Mouse (Mus musculus) embryo, embryonic 10 days (tissue): ENCODE measurements around the gene Tbc1d7.

Source experiments
- DNase-seq: peaks from one replicate; pipeline ENCODE4 v3.0.0-alpha.2; 2015; ENCODE audit warnings: low spot score

Gene Tbc1d7

DNA sequence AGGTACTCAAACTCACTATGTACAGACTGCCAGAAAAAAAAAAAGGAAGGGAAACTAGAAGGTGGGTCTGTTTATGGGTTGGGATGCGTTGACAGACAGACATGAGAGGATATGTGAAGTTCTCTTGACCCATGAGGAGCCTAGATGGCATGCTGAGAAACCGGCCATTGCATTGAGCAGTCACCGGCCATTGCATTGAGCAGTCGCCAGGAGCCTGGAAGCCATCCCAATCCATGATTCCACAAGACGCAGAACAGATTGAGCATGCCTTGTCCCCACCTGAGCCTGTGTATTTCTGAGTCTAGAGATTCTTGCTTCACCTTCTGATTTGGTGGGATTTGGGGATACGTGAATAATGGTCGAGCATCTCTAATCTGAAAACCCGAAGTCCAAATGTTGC is 22.6 kb upstream of the Tbc1d7 start:
- DNase-seq = no peak

DNA sequence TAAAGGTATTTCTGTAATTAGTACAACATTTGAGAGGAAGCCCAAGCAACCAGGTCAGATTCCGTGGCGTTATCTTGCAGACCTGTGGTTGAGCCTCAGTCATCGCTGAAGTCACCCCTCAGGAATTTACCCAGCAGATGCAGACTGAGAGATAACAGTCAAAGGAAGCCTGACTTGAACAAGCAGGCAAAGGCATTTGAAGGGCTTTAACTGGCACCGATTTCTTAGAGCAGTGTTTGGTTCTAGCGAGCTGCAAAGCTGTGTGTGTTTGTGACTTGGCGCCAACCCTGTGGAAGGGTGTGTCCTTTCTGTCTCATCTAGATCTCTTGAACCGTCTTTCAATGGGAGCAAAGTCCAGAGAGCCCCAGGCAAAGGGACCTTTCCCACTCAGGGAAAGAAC is 22.0 kb upstream of the Tbc1d7 start:
- DNase-seq = no peak

DNA sequence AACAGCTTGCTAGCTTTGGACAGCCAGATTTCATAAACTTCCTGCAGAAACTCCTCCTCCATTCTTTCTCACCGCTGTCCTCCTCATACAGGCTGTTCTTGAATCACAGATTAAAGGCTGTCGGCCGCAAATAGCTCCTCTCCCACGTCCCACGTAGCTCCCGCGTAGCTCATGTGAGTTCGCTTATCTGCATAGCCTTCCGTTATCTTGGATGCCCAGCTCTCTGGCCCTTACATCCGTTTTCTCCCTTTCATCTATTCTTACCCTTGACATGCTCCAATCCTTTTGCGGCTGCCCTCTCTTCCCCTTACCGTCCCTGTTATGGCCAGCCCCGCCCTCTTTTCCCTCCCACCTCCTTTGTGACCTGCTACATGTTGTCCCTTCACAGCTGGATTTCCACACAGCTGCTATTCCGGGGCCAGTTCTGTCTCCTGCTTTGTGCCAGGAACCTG is 20.5 kb upstream of the Tbc1d7 start:
- peak; percentile 50 for DNase-seq

DNA sequence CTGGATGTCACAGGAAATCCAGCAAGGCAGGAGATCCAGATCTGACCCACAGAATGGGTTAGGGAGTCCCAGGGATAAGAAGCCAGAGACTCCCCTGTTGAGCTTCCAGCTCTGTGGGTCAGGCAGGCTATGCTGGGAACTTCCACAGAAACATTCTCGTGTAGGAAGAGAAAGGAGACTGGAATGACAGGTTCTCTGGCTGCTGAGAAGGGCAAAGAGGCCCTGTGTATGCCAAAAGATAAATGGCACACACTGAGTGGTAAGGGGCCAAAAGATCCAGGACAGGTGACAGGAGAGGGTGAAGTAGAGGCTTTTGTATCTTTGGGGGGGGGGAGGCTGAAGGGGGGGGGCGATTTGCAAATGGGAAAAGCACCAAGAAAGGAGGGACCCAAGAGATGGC is 20.0 kb upstream of the Tbc1d7 start:
- no peak for DNase-seq

DNA sequence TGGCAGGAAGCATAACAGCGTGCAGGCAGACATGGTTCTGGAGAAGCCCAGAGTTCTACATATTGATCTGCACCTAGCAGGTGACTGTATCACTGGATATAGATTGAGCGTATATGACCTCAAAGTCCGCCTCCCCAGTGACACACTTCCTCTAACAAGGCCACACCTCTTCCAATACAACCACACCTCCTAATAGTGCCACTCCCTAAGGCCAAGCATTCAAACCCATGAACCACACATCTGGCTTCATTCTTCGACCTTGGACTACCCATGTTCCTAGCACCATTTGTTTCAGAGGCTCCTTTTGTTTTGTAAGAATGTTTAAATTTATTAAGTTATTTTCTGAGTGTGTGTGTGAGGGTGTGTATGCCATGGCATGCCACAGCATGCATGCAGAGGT is 16.4 kb upstream of the Tbc1d7 start:
- no peak for DNase-seq

DNA sequence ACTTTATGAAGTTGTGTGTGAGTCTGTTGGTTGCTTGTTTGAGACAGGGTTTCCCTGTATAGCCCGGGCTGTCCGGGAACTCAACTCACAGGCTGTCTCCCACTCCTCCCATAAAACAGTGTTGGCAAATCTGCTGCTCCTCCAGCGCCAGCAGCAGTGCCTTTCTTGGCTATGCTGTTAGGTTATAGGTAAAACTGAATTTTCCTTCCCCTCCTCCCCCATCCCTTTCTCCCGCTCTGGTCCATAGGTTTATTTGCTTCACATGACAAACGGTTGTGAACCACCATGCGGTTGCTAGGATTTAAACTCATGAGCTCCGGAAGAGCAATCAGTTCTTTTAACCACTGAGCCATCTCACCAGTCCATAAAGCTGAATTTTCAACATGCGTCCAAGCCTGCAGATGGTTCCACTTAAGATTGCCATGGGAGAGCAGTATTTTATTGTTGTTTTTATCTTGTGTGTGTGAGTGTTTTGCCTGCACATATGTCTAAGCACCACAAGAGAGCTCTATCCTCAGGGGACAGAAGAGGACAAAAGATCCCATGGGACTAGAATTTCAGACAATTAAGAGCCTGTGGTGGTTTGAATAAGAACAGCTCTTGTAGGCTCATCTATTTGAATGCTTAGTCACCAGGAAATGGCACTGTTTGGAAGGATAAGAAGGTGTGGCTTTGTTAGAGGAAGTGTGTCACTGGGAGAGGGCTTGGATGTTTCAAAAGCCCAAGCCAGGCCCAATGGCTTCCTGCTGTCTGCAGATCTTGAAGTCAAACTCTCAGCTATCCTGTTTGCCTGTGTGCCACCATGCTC is 12.2 kb upstream of the Tbc1d7 start:
- peak; percentile 28 for DNase-seq

DNA sequence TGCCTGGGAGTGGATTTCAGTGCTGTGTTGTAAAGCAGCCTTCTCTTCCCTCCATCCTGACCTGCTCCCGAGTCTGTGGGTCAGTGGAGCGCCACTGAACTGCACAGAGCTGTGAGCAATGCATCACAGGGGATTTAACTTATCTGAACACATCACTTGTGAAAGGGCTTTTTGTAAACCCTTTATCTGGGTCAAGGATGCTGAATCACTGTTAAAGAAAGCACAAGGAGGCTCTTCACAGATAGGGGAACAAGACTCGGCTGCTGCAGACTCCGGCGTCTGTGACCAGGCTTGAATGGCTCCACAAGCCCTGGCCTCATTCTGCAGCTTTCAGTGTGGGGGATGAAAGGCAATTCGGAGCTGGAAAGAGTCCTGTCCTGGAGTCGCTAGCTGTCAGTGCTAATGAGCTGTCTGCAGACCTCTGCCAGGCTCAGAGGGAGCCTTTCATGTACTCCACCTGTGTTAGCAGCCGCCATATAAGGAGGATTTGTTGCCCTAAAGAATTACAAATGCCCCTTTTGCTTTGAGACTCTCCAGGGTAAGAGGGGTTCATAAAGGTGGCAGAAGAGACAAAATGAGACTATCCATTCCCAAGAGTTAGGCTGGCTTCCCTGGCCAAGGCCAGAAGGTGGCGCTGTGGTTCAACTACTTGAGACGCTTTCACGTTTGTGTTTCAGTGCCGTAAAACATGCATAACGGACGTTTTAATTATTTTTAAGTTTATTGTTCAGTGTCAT is 11.3 kb upstream of the Tbc1d7 start:
- peak; percentile 95 for DNase-seq

DNA sequence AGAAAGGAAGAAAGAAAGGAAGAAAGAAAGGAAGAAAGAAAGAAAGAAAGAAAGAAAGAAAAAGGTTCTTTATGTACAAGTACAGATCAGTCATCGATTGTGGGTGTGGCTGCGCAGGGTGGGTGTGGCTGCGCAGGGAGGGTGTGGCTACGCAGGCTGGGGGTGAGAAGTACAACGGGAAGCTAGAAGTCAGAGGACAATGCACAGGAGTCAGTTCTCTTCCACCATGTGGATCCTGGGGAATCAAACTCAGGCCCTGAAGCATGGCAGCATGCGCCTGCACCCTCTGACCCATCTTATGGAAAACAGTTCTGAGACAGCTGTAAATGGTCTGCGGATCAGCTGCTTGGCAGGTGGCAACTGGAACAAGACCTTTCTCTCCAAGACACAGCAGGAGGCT is 9.8 kb upstream of the Tbc1d7 start:
- DNase-seq = no peak

DNA sequence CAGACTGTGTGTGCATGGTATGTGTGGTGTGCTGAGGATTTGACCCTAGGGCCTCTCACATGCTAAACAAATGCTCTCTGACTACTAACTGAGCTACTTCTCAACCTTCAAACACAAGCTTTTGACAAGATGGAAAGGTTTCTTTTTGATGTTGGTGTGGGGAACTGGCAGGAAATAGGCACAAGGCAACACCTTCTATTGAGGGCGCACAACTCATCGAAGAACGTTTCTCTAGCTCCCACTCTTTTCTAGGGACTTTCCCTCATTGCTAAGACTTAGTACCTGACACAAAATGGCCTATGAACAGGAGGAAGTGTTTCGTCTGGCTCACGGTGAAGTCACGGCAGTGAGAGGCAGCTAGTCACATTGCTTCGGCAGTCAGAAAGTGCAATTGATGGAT is 6.0 kb upstream of the Tbc1d7 start:
- no peak for DNase-seq

DNA sequence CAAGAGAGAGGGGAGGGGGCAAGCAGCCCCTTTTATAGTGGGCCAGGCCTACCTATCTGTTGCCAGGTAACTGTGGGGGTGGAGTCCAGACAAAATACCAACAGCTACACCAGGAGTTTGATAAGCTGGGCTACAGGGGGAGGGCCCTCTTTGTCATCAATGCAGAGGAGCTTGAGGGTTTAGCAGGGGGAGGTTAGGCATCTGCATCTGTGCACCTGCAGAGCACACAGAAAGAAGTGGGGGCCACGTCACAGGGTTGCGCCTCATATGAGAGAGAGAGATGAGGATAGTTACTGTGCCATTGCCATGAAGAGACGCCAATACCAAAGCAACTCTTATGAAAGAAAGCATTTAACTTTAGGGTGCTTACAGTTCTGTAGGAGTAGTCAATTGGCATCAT is 5.4 kb upstream of the Tbc1d7 start:
- DNase-seq = no peak

DNA sequence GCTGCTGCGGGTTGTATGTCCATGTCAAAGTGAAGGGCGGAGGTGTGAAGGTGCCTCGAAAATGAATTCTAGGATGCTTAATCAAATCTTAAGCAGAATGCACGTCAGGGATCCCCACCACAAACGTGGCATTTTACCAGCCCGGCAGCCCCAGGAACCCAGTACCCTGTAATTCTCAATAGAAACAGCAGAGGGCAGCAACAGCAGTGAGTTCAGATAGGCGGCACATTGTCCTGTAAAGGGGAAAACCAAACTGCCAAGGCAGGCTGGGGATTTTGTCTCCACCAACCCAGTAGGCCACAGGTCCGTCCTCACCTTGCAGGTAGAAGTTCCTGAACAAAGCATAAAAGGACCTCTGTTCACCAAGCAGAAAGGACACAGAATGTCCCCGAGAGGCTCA is 2.0 kb upstream of the Tbc1d7 start:
- peak; percentile 86 for DNase-seq

DNA sequence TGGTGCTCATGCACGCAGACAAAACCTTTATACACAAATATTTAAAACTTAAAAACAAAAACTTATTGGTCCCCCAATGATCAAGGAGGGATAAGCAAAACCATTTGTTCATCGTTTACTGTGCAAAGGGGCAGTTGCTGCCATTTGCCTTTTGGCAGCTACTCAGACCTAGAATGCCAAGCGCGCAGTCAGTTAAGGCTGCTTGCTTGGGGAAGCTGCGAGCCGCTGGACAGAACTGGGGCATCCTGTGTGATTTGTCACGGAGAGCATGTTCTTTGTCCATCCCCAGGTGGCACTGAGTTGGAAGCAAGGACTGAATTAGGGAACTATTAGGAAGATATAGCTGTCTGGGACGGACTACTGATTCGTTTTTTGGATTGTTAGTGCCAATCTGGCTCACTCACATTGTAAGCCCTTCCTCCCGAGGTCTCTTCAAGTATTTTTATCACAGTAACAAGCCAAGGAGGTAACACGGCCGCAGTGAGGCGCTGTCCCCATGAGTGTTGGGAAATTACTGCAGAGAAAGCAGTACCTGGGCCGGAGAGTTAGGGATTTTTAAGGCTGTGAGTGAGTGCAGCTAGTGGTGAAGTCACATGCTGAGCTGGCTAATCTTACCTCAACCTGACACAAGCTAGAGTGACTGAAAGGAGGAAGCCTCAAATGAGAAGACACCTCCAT is 874 bp upstream of the Tbc1d7 start:
- peak; percentile 65 for DNase-seq

DNA sequence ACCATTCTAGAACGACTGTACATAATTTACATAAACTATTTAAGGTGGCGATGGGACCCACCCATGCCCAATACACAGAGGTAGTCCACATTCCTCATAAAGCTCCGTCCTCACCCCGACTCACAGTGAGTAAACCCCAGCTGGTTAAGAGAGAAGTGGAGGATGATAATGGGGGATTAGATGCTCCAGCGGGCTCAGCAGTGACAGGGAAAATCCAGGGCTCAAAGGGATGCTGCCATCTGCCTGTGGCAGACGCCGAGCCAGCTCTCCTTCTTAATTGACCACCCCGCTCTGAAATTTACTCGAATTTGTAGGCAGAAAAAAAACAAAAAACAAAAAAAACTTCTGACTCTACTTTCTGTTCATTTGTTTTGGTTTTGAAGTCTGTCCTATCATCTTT is 3.6 kb downstream of the Tbc1d7 start:
- DNase-seq = no peak

DNA sequence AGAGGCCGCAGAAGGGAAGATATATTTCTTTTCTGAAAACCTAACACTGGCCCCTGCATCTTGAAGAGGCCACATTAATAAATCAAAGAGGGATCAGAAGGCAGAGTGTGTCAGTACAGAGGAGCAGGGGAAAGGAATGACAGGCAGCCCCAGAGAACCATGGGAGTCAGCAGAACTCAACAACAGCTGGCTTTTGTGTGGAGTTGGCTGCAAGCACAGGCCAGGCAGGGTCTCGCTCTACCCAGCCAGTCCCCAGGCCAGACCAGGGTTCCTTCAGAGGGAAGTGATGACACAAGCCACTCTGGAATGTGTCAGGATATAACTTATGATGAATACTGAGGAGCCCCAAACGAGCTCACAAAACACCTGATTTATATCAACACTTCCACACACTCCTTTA is 11.9 kb downstream of the Tbc1d7 start:
- DNase-seq = peak; percentile 29

DNA sequence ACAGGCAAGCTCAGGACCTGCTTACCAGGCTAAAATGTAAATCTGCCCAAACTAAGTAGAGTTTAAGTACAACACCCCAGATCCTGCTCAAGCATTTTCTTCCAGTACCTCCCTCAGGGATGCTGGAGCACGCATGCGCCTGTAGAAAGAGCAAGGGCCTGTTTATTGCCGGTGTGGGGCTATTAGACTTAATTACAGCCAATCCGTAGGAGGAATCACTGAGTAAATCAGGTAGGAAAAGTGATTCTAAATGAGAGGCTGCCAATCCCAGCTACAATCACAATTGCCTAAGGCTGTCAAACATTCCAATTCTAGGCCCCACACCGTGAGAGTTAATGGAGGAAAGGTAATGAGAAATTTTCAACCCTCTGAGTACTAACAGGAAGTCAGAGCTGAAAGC is 13.0 kb downstream of the Tbc1d7 start:
- DNase-seq = no peak

DNA sequence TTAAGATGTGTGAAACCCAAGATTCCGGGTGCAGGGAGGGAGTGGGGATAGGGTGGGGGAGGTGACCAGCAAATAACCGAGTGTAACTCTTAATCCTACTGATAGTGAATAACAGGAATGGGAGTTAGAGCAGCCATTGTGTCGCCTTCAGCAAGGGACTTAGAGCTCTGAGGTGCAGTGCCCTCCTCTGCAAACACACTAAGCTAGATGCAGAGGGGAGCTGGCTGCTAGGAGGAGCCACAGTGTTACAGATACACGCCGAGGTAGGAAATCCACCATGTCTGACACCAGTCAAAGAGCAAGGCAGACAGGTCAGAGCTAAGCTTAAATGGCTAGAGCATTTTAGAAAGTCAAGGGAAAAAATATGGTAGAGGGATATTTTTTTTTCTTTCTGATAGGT is 13.9 kb downstream of the Tbc1d7 start:
- no peak for DNase-seq

DNA sequence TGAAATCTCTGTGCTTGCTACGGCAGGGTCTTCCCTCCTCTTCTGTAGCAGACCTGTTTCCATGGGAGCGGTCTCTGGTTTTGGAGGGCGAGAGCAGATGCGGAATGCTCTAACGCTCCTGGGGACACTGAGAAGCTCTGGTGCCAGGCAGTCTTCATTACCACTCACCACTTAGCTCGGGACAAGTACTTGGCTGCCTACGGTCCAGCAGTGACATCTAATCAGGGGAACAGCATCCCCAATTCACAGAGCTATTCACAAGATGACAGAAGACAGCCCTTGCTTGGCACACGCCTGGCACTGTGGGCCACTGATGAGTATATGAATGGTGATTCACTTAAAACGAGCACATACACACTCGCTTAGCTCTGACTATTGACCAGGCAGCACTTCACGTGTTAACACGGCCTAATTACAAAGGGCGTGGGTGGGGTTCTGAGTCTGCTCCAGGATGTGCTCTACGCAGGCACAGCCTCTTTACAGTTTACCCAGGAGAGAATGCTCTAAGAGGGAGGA is 19.2 kb downstream of the Tbc1d7 start:
- no peak for DNase-seq

DNA sequence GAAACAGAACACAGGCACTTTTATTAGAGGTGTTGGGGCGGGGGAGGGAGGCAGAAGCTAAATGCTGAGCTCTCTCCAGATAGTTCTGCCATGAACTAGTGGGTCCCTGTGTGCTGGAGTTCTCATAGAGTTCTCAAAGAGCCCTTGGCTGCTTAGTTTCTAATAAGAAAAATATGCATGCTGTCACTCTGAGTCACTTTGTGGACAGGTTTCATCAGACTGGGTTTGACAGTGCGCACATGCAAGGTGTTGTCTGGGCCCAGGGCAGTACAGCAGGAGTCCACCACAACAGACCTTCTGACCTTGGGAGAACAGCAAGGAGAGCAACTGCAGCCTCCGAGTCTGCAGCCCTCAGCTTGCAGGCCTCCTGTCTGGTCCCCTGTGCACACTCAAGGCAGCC is 21.6 kb downstream of the Tbc1d7 start:
- no peak for DNase-seq

DNA sequence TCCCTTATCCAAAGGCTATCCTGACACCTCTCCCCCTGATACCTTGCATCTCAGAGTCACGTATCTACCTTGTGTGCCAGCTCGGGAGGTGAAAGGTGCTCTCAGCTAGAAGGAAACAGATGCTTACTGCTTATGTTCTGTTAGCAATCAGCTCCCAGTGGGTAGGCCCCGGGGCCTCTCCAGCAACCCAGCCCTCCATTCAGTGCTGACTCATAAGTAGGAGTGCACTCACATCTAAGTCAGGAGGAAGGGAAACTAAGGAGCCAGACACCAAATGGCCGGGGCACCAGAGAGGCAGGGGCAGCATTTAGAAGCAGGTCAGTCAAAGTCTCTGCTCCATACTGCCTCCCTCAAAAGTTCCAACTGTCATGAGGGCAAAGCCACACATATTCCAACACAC is 22.6 kb downstream of the Tbc1d7 start:
- DNase-seq = no peak

DNA sequence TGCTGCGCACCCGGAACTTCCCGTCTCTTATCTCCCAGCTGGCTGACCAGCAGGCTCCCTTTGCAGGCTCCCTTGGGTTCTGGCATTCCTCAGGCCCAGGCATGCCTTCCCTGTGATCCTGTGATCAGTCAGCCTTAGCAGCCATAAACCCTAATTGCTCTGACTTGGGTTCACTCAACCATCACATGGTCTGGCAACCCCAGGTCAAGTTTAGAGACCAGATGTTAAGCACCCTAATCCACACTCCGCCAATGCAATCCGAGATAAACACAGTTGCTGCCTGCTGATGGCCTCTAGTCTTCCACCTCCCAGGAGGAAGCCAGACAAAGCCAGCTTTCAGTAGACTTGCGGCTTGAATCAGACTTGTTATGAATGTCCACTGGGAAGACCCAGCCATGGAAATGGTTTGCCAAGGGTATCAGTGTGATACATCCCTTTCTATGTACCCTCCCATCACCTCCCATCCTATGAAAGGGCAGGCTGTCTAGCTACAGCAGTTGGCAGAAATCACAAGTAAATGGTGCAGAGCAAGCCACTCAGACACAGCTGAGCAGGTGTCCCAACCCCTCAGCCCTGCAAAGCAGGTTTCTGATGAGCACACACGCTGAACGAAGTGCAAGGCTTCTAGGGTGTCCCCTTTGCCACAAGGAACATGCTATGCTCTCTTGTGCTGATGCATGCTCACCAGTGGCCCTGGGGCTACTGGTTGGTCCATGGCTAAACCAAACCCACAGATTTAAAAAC is 24.6 kb downstream of the Tbc1d7 start:
- DNase-seq = peak; percentile 34

DNA sequence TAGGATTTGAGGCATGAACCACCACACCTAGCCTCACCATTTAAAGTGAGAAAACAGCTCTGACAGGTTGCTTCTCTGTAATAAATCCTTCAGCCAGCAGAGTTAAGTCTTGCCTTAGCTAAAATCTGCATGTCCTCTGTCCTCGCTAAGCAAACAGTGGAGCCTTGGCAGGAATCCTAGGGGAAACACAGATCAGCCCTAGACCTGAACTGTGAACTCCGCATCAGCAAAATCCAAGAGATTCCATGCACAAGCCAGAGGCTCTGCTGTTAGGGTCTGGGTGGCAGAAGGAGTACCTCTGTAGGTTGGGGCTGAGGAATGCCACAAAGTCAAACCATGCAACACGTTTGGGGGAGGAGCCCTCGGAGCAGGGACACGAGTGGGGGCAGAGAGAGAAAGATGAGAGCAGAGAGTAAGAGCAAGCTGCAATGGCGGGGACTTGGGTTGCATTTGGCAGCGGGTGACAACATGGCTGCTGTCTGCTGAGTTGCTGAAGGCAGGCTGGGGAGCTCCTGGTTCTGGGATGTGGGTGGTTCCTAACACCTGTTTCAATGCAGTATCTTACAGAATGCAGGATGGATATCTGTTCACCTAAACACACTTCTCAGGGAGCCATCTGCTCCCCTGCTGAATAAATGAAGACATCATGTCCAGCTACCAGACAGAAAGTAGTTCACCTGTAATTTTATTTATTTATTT is 26.4 kb downstream of the Tbc1d7 start:
- no peak for DNase-seq

DNA sequence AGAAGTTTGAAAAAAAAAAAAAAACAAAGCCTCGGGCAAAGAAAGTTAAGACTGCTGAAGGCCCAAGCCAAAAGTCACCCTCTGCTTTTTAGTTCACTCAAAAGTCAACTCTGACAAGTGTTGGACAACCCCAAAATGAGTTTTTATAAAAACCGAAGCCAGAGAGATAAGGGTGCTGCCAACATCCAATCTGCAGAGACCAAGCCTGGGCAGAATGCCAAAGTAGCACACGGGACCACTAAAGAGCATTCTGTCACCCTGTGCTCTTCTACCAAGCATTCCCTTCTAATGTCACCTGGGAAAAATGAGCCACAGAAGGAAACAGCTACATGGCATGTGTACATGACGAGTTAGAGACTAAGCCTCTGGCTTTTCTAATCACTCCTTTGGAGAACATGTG is 36.8 kb downstream of the Tbc1d7 start:
- no peak for DNase-seq
